Mouse (Mus musculus): ENCODE data around the gene Dpy19l3. TPM values are rescaled to one million over a fixed set of nuclear protein-coding genes. Genes with fewer than 3 reads are reported as not detected.

The Dpy19l3 gene
- polyA plus RNA-seq, 1 experiment from 2014 or later = 25.1 TPM

DNA sequence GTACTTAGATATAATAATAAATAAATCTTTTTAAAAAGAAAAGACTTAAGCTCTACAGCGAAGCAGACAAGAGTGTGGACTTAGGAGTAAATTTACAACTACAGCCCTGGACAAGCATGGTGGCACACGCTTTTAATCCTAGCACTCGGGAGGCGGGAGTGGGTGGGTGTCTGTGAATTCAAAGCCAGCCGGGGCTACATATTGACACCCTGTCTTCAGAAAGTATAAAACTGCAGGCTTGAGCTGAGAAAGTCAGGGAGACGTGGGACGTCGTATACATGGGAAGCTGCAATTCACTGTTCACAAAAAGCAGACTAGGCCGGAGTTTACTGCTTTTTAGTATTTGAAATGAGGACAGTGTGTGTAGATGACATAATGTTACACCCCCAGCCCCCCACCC is 117.4 kb downstream of the Dpy19l3 start:
- H3K27ac ChIP-seq (ENCODE audit: low read length) = no peak overlapping the region
- H3K27me3 ChIP-seq (ENCODE audit: control insufficient read depth, insufficient read depth, low read depth, low read length) = no peaks in the 10 kb centered on the region
- no peak overlapping the region for H3K9ac ChIP-seq (ENCODE audit: low read length)
- ATAC-seq (ENCODE audit: low read depth) = no peak
- 92% methylated on average over 9 of the region's 9 CpGs for WGBS
- H3K4me3 ChIP-seq (ENCODE audit: low read length) = no peak overlapping the region
- no peak overlapping the region for H3K4me2 ChIP-seq (ENCODE audit: low read depth, low read length)
- H3K36me3 ChIP-seq (ENCODE audit: control insufficient read depth, insufficient read depth, low read length) = peaks cover 35% of the 10 kb centered on the region
- no peaks in the 10 kb centered on the region for H3K4me1 ChIP-seq (replicated peaks; ENCODE audit: control insufficient read depth, insufficient read depth, low read length)
- H3K9me3 ChIP-seq (ENCODE audit: control insufficient read depth, low read length) = no peaks in the 10 kb centered on the region

DNA sequence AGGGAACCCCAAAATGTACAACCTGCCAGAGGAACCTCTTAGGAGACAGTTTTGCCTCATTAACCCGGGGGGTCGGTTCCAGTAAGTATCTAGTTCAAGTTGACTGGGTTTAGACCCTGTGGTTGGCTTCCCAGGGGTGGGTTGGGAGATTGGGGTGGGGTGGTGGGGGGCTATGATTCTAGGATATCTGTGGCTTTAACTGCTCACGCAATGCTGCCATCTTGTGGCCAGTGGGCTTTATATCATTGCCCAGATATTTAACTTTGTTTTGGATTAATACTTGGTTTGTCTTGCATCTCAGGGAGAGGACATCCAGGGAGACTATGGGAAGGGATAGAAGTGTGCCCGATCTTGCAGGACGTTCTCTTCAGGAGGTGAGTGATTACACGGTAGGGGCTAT is 118.0 kb downstream of the Dpy19l3 start:
- Histone ChIP-seq H3K27ac (ENCODE audit: low read length) (no peak overlapping the region), H3K4me2 (ENCODE audit: low read depth, low read length) (no peak overlapping the region), H3K4me3 (ENCODE audit: low read length) (no peak overlapping the region), H3K36me3 (ENCODE audit: control insufficient read depth, insufficient read depth, low read length) (peaks cover 33% of the 10 kb centered on the region), H3K9ac (ENCODE audit: low read length) (no peak overlapping the region), H3K9me3 (ENCODE audit: control insufficient read depth, low read length) (no peaks in the 10 kb centered on the region), H3K4me1 (replicated peaks; ENCODE audit: control insufficient read depth, insufficient read depth, low read length) (no peaks in the 10 kb centered on the region), H3K27me3 (ENCODE audit: control insufficient read depth, insufficient read depth, low read depth, low read length) (no peaks in the 10 kb centered on the region)
- WGBS = 52% methylated on average over 6 of the region's 6 CpGs
- ATAC-seq (ENCODE audit: low read depth) = no peak

Other genes starting within 250 kb of the Dpy19l3 start
- gene Tdrd12, start 216.7 kb downstream of the Dpy19l3 start, polyA plus RNA-seq (2015; fragmentation: Nextera tagmentation; extraction: Ambion mirVana) = 0.15 and 0.33 TPM in 2 replicates
- 41.6 and 42.1 TPM in 2 replicates for gene Nudt19, start 198.2 kb downstream of the Dpy19l3 start, polyA plus RNA-seq (2015; fragmentation: Nextera tagmentation; extraction: Ambion mirVana)
- 0.06 and 0.13 TPM in 2 replicates for gene Rgs9bp, start 168.9 kb downstream of the Dpy19l3 start, polyA plus RNA-seq (2015; fragmentation: Nextera tagmentation; extraction: Ambion mirVana)
- gene Ankrd27, start 168.2 kb downstream of the Dpy19l3 start, polyA plus RNA-seq (2015; fragmentation: Nextera tagmentation; extraction: Ambion mirVana) = 36.2 and 36.3 TPM in 2 replicates
- 223 and 224 TPM in 2 replicates for gene Pdcd5, start 106.9 kb downstream of the Dpy19l3 start, polyA plus RNA-seq (2015; fragmentation: Nextera tagmentation; extraction: Ambion mirVana)
- gene Zfp507, start 48.5 kb upstream of the Dpy19l3 start, polyA plus RNA-seq (2015; fragmentation: Nextera tagmentation; extraction: Ambion mirVana) = 15.8 and 16.2 TPM in 2 replicates